Mouse (Mus musculus): ENCODE results near the gene Dlg5.

The Dlg5 gene

GRCm38 (mm10) chr14:24125069-24125468 lies 120.7 kb downstream of the Dlg5 start:
- no peak for DNase-seq (ENCODE audit: low spot score)

- DNase-seq (ENCODE audit: low spot score), result peak; percentile 33
Observed at GRCm38 (mm10) chr14:24124171-24124570, 121.5 kb downstream of the Dlg5 start.

GRCm38 (mm10) chr14:24106734-24107133 lies 139.0 kb downstream of the Dlg5 start:
- no peak for DNase-seq (ENCODE audit: low spot score)

- DNase-seq (ENCODE audit: low spot score), result no peak
Observed at GRCm38 (mm10) chr14:24098828-24099227, 146.9 kb downstream of the Dlg5 start.

- no peak for DNase-seq (ENCODE audit: low spot score)
Observed at GRCm38 (mm10) chr14:24094656-24095055, 151.1 kb downstream of the Dlg5 start.

GRCm38 (mm10) chr14:24093221-24093620 lies 152.5 kb downstream of the Dlg5 start:
- DNase-seq (ENCODE audit: low spot score), result no peak

GRCm38 (mm10) chr14:24092391-24092790 lies 153.3 kb downstream of the Dlg5 start:
- peak; percentile 41 for DNase-seq (ENCODE audit: low spot score)

- DNase-seq (ENCODE audit: low spot score), result no peak
Observed at GRCm38 (mm10) chr14:24090790-24091189, 154.9 kb downstream of the Dlg5 start.

- no peak for DNase-seq (ENCODE audit: low spot score)
Observed at GRCm38 (mm10) chr14:24089181-24089580, 156.5 kb downstream of the Dlg5 start.

- no peak for DNase-seq (ENCODE audit: low spot score)
Observed at GRCm38 (mm10) chr14:24087430-24087829, 158.3 kb downstream of the Dlg5 start.

GRCm38 (mm10) chr14:24086481-24086880 lies 159.2 kb downstream of the Dlg5 start:
- DNase-seq (ENCODE audit: low spot score), result no peak

Data from layer of hippocampus, adult 9-10 months (tissue).